ENCODE assay signal across 10 mouse cellular contexts in the genomic region with DNA sequence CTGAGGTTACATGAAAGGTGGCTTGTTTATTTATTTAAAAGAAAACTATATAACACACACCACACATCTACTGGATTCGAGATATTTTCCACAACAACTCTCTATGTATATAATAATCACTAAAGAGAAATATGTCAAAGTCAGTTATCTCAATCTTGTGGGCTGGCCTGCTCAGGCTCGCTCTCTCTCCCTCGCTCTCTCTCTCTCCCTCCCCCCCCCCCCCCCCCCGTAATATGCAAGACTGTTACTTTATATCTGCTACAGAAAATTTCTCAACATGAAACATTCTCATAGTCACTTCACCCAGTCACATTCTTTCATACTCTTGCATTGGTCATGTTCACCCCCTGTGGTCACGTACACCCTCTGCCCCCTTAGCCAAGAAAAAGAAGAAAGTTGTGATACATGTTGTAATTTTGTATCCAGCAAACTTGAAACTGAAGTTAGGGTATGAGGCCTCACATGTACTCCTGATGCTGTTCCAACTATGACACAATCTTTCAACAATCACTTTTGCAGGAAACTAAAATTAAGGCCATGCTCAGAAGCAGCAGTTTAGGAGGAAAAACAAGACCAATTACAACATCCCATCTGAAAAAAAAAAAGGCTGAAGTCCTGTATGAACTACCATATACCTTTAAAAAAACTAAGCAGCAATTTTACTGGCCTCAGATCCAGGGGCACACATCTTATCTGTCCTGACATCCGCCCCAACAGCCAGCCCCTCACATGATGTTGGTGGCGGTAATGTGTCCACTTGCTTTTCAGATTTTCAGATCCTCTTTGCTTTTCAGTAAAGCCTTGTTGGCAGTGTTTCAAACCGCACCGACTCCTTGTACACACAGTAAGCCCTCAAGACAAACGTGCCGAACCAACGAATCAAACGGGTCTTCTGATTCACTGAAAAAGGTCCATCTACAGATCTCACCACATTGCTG. TPM values are rescaled to one million over a fixed set of nuclear protein-coding genes. Genes with fewer than 3 reads are reported as not detected.
A peak's percentile ranks its signal among the peaks of the same experiment; 100 is the strongest.
DNase-seq lines count a peak whose midpoint lies in the region; ATAC-seq and TF ChIP-seq lines count a peak whose summit lies in the region.
"Had no signal": no experiment of that assay in that cellular context is flagged by ENCODE, and none has a peak within 500 bp of the region (broad histone marks: within the 10 kb centered on the region; RNA-seq: fewer than 3 reads in every experiment).

No protein-coding gene starts in this region.

- peaks cover 13% of the 10 kb centered on the region for H3K4me1 ChIP-seq in embryonic fibroblast, embryonic 13.5 days (ENCODE audit: control insufficient read depth, insufficient read depth, low read length)
- H3K4me1 ChIP-seq in lung, postnatal 0 days (ENCODE audit: insufficient read depth, low read depth, low read length): peaks cover 16% of the 10 kb centered on the region; the same call in 1 of the 2 replicates
- H3K4me1 ChIP-seq in intestine, embryonic 15.5 days (replicated peaks): 0 out of 2 replicates have a peak, but pooled peaks cover 4% of the 10 kb centered on the region

- TF ChIP-seq POLR2A in embryonic fibroblast, embryonic 13.5 days (IDR thresholded peaks at IDR 0.05; ENCODE audit: low read depth, low read length): no peak

- H3K9me3 ChIP-seq in lung, postnatal 0 days (ENCODE audit: low read length): no peaks in the 10 kb centered on the region
- H3K9me3 ChIP-seq in intestine, embryonic 15.5 days: no peaks in the 10 kb centered on the region
- H3K9me3 ChIP-seq: limb, embryonic 15.5 days had no signal

- peak overlapping the region; percentile 59 for H3K27ac ChIP-seq in embryonic fibroblast, embryonic 13.5 days (ENCODE audit: insufficient read depth, low read length)
- H3K27ac ChIP-seq in lung, postnatal 0 days (ENCODE audit: low read length): peak overlapping the region; percentile 57; the same call in 1 of the 2 replicates
- H3K27ac ChIP-seq in intestine, embryonic 15.5 days: no peak overlapping the region
- H3K27ac ChIP-seq: limb, embryonic 15.5 days had no signal

- H3K9ac ChIP-seq in lung, postnatal 0 days (replicated peaks; ENCODE audit: low read depth): no peak overlapping the region
- H3K9ac ChIP-seq in intestine, embryonic 15.5 days: no peak overlapping the region
- H3K9ac ChIP-seq: limb, embryonic 15.5 days had no signal

- no peak for TF ChIP-seq CTCF in embryonic fibroblast, embryonic 13.5 days (IDR thresholded peaks at IDR 0.05; ENCODE audit: borderline replicate concordance, insufficient read depth, low read length)
- no peak for TF ChIP-seq CTCF in lung, postnatal 0 days (IDR thresholded peaks at IDR 0.05)

- DNase-seq in gastrocnemius, postnatal 10 days: peak; percentile 16
- no peak for DNase-seq in gastrocnemius, adult 8-10 months (ENCODE audit: low spot score in 2 of 2)
- peak; percentile 100 for DNase-seq in 416B (ENCODE audit: low read depth)
- DNase-seq in lung, postnatal 0 days (ENCODE audit: low spot score): peak; percentile 88
- DNase-seq in thymus, postnatal 10 days (ENCODE audit: low spot score in 2 of 2): no peak
- DNase-seq in left cerebral cortex, postnatal 25 days (ENCODE audit: low spot score in 2 of 2): no peak
- DNase-seq: cerebellum, adult 11 months had no signal

- 0 out of 2 replicates have a peak, but pooled peaks have one; percentile 9 for TF ChIP-seq EP300 in lung, postnatal 0 days (IDR thresholded peaks at IDR 0.05)

- peak; percentile 80 for ATAC-seq in lung, postnatal 0 days
- ATAC-seq in intestine, embryonic 15.5 days: no peak

- intact Hi-C loops in left cerebral cortex, postnatal 25 days (cut with DNase I): no loop called here

- WGBS in lung, postnatal 0 days: 29% methylated on average over 12 of the region's 13 CpGs
- 70% methylated on average over 13 of the region's 13 CpGs for WGBS in intestine, embryonic 15.5 days

- H3K4me3 ChIP-seq in embryonic fibroblast, embryonic 13.5 days (ENCODE audit: insufficient read depth, low read length): no peak overlapping the region
- no peak overlapping the region for H3K4me3 ChIP-seq in lung, postnatal 0 days (ENCODE audit: low read depth, low read length)
- H3K4me3 ChIP-seq in intestine, embryonic 15.5 days (replicated peaks): no peak overlapping the region
- H3K4me3 ChIP-seq: limb, embryonic 15.5 days had no signal

- peak overlapping the region; percentile 23; the same call in 1 of the 2 replicates for H3K4me2 ChIP-seq in lung, postnatal 0 days (replicated peaks; ENCODE audit: low read depth, low read length)
- no peak overlapping the region for H3K4me2 ChIP-seq in intestine, embryonic 15.5 days (replicated peaks)
- H3K4me2 ChIP-seq: limb, embryonic 15.5 days had no signal

- no peaks in the 10 kb centered on the region for H3K36me3 ChIP-seq in lung, postnatal 0 days (ENCODE audit: insufficient read depth, low read length)
- H3K36me3 ChIP-seq in intestine, embryonic 15.5 days: no peaks in the 10 kb centered on the region
- H3K36me3 ChIP-seq: limb, embryonic 15.5 days had no signal

- no peaks in the 10 kb centered on the region for H3K27me3 ChIP-seq in lung, postnatal 0 days (replicated peaks; ENCODE audit: insufficient read depth, low read length)
- H3K27me3 ChIP-seq in intestine, embryonic 15.5 days (replicated peaks): no peaks in the 10 kb centered on the region
- H3K27me3 ChIP-seq: limb, embryonic 15.5 days had no signal

RNA-seq across cellular contexts. Expression of a gene that starts 52.6 kb away (rescaled TPM):
- total RNA-seq in gastrocnemius, postnatal 10 days (2021): 10 to 100 TPM; 24.8 to 30.8 TPM
- 10 to 100 TPM; 12.7 to 14.4 (median 13.4) TPM for total RNA-seq in gastrocnemius, adult 8-10 months (2022)
- 18.4 and 21.7 TPM in 2 replicates for polyA plus RNA-seq in embryonic fibroblast, embryonic 13.5 days (2011; ENCODE audit: insufficient read length, low read depth, missing spikeins)
- polyA plus RNA-seq in lung, postnatal 0 days (2015; fragmentation: Nextera tagmentation; extraction: Ambion mirVana): 5.8 and 6.5 TPM in 2 replicates
- 4.4 TPM in 2 replicates for polyA plus RNA-seq in intestine, embryonic 15.5 days (2015; fragmentation: Nextera tagmentation; extraction: Ambion mirVana)
- total RNA-seq in left cerebral cortex, postnatal 25 days (2021): 100 to 1,000 TPM; 120 to 126 TPM

Comparison
In these comparisons a context has a peak if more than half of its experiments do, and no peak if none do; other contexts are left out.
1. DNase-seq: peak in gastrocnemius, postnatal 10 days (single experiment), 416B (single experiment) and lung, postnatal 0 days (single experiment); none in gastrocnemius, adult 8-10 months (0 of 2), thymus, postnatal 10 days (0 of 2) and left cerebral cortex, postnatal 25 days (0 of 2).